Mouse (Mus musculus): ENCODE results near the gene Rrm2.

- TF ChIP-seq CTCF (IDR thresholded peaks at IDR 0.05; ENCODE audit: low read depth, low read length) (no peak), POLR2A (IDR thresholded peaks at IDR 0.05; ENCODE audit: borderline replicate concordance, low read depth, low read length) (no peak)
These were observed 50.3 kb downstream of the Rrm2 start for GRCm38 (mm10) chr12:24758374-24758773.

Measured in bone marrow macrophage, adult 2 months (primary cell).